Mouse (Mus musculus): Measurements from ENCODE around the gene Chrm1. TPM values are rescaled to one million over a fixed set of nuclear protein-coding genes. Genes with fewer than 3 reads are reported as not detected.

The Chrm1 gene
- polyA plus RNA-seq, 1 experiment from 2014 or later, result 0.11 TPM

DNA sequence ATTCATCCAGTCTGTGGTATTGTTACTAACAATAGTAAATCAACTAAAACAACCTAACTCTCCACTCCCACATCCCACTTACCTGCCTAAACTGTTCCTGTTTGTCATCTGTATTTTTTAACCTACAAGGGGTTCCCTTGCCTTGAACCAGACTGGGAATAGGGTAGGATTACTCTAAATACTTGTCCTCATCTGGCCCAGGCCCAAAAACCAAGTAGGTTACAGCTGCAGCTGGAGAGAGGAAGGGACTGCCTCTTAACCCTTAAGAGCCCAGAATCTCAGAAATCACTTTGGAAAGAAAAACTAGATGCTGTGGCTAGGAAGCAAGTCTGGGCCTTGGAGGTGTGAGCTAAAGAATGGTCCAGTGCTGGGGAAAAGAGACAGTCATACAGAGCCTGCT lies 7.8 kb upstream of the Chrm1 start:
- Histone ChIP-seq H3K27me3 (ENCODE audit: insufficient read depth, low read length) (no peaks in the 10 kb centered on the region), H3K36me3 (ENCODE audit: insufficient read depth, low read length) (no peaks in the 10 kb centered on the region), H3K4me2 (replicated peaks; ENCODE audit: low read depth, low read length) (no peak overlapping the region), H3K9me3 (ENCODE audit: low read length) (no peaks in the 10 kb centered on the region), H3K9ac (replicated peaks; ENCODE audit: low read length) (no peak overlapping the region), H3K27ac (ENCODE audit: low read length) (no peak overlapping the region), H3K4me1 (ENCODE audit: insufficient read depth, low read length) (no peaks in the 10 kb centered on the region), H3K4me3 (ENCODE audit: low read length) (no peak overlapping the region)
- ATAC-seq (ENCODE audit: low FRiP score, low TSS enrichment), result no peak

DNA sequence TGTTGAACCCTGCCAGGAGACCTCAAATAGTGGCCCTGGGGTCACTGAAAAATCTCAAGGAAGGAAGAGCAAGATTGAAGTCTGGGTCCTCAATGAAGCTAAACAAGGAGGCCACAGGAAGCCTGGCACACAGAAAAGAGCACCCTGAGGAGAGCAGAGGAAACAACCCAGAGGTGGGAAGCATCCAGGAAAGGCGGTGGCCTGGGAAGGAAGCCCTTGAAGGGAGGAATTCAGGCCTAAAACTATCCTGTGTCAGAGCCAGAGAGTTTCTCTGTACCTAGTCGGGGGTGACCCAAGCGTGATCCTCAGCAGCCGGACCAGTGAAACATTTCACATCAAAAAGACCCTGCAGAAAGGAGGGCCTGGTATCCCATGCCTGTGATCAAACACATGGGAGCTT lies 7.2 kb upstream of the Chrm1 start:
- H3K9ac ChIP-seq (replicated peaks; ENCODE audit: low read length), result no peak overlapping the region
- no peaks in the 10 kb centered on the region for H3K4me1 ChIP-seq (ENCODE audit: insufficient read depth, low read length)
- no peaks in the 10 kb centered on the region for H3K9me3 ChIP-seq (ENCODE audit: low read length)
- no peak overlapping the region for H3K27ac ChIP-seq (ENCODE audit: low read length)
- ATAC-seq (ENCODE audit: low FRiP score, low TSS enrichment), result no peak
- H3K36me3 ChIP-seq (ENCODE audit: insufficient read depth, low read length), result no peaks in the 10 kb centered on the region
- WGBS, result 53% methylated on average over 4 of the region's 4 CpGs
- no peaks in the 10 kb centered on the region for H3K27me3 ChIP-seq (ENCODE audit: insufficient read depth, low read length)
- H3K4me3 ChIP-seq (ENCODE audit: low read length), result no peak overlapping the region
- H3K4me2 ChIP-seq (replicated peaks; ENCODE audit: low read depth, low read length), result no peak overlapping the region

GRCm38 (mm10) chr19:8661821-8662307 lies 1.7 kb upstream of the Chrm1 start:
- 2% methylated on average over 35 of the region's 35 CpGs for WGBS
- Histone ChIP-seq H3K36me3 (ENCODE audit: insufficient read depth, low read length) (no peaks in the 10 kb centered on the region), H3K27ac (ENCODE audit: low read length) (no peak overlapping the region), H3K4me1 (ENCODE audit: insufficient read depth, low read length) (peaks cover 8% of the 10 kb centered on the region), H3K27me3 (ENCODE audit: insufficient read depth, low read length) (peaks cover 9% of the 10 kb centered on the region; the same call in 1 of the 2 replicates), H3K4me3 (ENCODE audit: low read length) (peak overlapping the region; percentile 53), H3K9me3 (ENCODE audit: low read length) (no peaks in the 10 kb centered on the region), H3K9ac (replicated peaks; ENCODE audit: low read length) (peak overlapping the region; percentile 76), H3K4me2 (replicated peaks; ENCODE audit: low read depth, low read length) (peak overlapping the region; percentile 97)
- ATAC-seq (ENCODE audit: low FRiP score, low TSS enrichment), result peak; percentile 49

- WGBS, result 2% methylated on average over 11 of the region's 11 CpGs
- ATAC-seq (ENCODE audit: low FRiP score, low TSS enrichment), result peak; percentile 43; the same call in 1 of the 2 replicates
- peaks cover 8% of the 10 kb centered on the region for H3K4me1 ChIP-seq (ENCODE audit: insufficient read depth, low read length)
- H3K27me3 ChIP-seq (ENCODE audit: insufficient read depth, low read length), result peaks cover 9% of the 10 kb centered on the region; the same call in 1 of the 2 replicates
- H3K27ac ChIP-seq (ENCODE audit: low read length), result no peak overlapping the region
- H3K4me3 ChIP-seq (ENCODE audit: low read length), result peak overlapping the region; percentile 53
- H3K9me3 ChIP-seq (ENCODE audit: low read length), result no peaks in the 10 kb centered on the region
- H3K9ac ChIP-seq (replicated peaks; ENCODE audit: low read length), result peak overlapping the region; percentile 76
- peak overlapping the region; percentile 97 for H3K4me2 ChIP-seq (replicated peaks; ENCODE audit: low read depth, low read length)
- no peaks in the 10 kb centered on the region for H3K36me3 ChIP-seq (ENCODE audit: insufficient read depth, low read length)
These were observed 1.3 kb upstream of the Chrm1 start for GRCm38 (mm10) chr19:8662337-8662736.

- Histone ChIP-seq H3K4me1 (ENCODE audit: insufficient read depth, low read length) (peaks cover 8% of the 10 kb centered on the region), H3K27me3 (ENCODE audit: insufficient read depth, low read length) (peaks cover 9% of the 10 kb centered on the region; the same call in 1 of the 2 replicates), H3K27ac (ENCODE audit: low read length) (no peak overlapping the region), H3K36me3 (ENCODE audit: insufficient read depth, low read length) (no peaks in the 10 kb centered on the region), H3K4me2 (replicated peaks; ENCODE audit: low read depth, low read length) (no peak overlapping the region), H3K9me3 (ENCODE audit: low read length) (no peaks in the 10 kb centered on the region), H3K9ac (replicated peaks; ENCODE audit: low read length) (no peak overlapping the region), H3K4me3 (ENCODE audit: low read length) (no peak overlapping the region)
- WGBS, result 41% methylated on average over 10 of the region's 10 CpGs
- 0 out of 2 replicates have a peak, but pooled peaks have one; percentile 33 for ATAC-seq (ENCODE audit: low FRiP score, low TSS enrichment)
These were observed 377 bp downstream of the Chrm1 start for GRCm38 (mm10) chr19:8663911-8664421.

DNA sequence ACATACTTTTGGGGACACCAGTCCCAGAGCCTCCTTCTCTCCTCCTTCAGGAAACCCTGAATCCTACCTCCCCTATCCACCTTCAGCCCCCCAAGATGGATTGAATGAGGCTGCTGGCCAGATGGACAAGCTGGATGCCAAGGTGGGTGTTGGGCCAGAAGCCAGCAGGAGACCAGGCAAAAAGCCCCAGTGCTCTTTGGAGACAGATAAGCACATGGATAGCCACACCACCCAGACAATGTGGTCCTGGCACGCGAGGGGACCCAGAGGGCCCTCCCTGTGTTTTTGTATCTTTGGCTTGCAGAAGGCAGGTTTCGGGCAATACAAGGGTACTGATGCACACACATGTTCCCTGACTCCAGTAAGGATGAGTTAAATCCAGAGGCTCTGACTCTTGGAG lies 1.3 kb downstream of the Chrm1 start:
- H3K9me3 ChIP-seq (ENCODE audit: low read length), result no peaks in the 10 kb centered on the region
- WGBS, result 89% methylated on average over 3 of the region's 3 CpGs
- no peak for ATAC-seq (ENCODE audit: low FRiP score, low TSS enrichment)
- no peaks in the 10 kb centered on the region for H3K36me3 ChIP-seq (ENCODE audit: insufficient read depth, low read length)
- H3K4me2 ChIP-seq (replicated peaks; ENCODE audit: low read depth, low read length), result no peak overlapping the region
- peaks cover 8% of the 10 kb centered on the region for H3K4me1 ChIP-seq (ENCODE audit: insufficient read depth, low read length)
- H3K27ac ChIP-seq (ENCODE audit: low read length), result no peak overlapping the region
- H3K4me3 ChIP-seq (ENCODE audit: low read length), result no peak overlapping the region
- H3K9ac ChIP-seq (replicated peaks; ENCODE audit: low read length), result no peak overlapping the region
- peaks cover 9% of the 10 kb centered on the region; the same call in 1 of the 2 replicates for H3K27me3 ChIP-seq (ENCODE audit: insufficient read depth, low read length)

DNA sequence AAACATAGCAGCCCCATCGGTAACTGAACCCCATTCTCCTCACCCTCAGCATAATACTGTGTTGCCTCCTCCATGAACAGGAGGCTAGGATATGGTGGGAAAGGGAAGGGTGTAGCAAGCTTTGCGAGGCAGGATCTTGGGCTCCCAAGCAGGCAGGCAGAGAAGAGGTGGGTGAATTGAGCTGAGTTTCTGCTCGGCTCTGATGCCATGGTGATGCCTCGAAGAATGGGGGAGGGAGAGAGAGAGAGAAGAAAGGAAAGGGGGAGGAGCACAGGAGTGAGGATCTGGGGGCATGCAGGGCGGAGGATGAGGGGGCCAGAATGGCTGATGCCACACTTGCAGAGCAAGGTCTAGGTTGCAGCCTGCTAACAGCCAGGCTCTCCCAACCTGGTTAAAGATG lies 2.2 kb downstream of the Chrm1 start:
- Histone ChIP-seq H3K27me3 (ENCODE audit: insufficient read depth, low read length) (peaks cover 9% of the 10 kb centered on the region; the same call in 1 of the 2 replicates), H3K36me3 (ENCODE audit: insufficient read depth, low read length) (no peaks in the 10 kb centered on the region), H3K4me1 (ENCODE audit: insufficient read depth, low read length) (peaks cover 8% of the 10 kb centered on the region), H3K4me2 (replicated peaks; ENCODE audit: low read depth, low read length) (no peak overlapping the region), H3K9me3 (ENCODE audit: low read length) (no peaks in the 10 kb centered on the region), H3K27ac (ENCODE audit: low read length) (no peak overlapping the region), H3K9ac (replicated peaks; ENCODE audit: low read length) (no peak overlapping the region), H3K4me3 (ENCODE audit: low read length) (no peak overlapping the region)
- WGBS, result 61% methylated on average over 5 of the region's 5 CpGs
- ATAC-seq (ENCODE audit: low FRiP score, low TSS enrichment), result no peak

- H3K9me3 ChIP-seq (ENCODE audit: low read length), result no peaks in the 10 kb centered on the region
- H3K4me1 ChIP-seq (ENCODE audit: insufficient read depth, low read length), result no peaks in the 10 kb centered on the region
- H3K27ac ChIP-seq (ENCODE audit: low read length), result no peak overlapping the region
- ATAC-seq (ENCODE audit: low FRiP score, low TSS enrichment), result no peak
- H3K36me3 ChIP-seq (ENCODE audit: insufficient read depth, low read length), result no peaks in the 10 kb centered on the region
- no peak overlapping the region for H3K4me3 ChIP-seq (ENCODE audit: low read length)
- no peaks in the 10 kb centered on the region for H3K27me3 ChIP-seq (ENCODE audit: insufficient read depth, low read length)
- WGBS, result 90% methylated on average over 3 of the region's 3 CpGs
- H3K9ac ChIP-seq (replicated peaks; ENCODE audit: low read length), result no peak overlapping the region
- H3K4me2 ChIP-seq (replicated peaks; ENCODE audit: low read depth, low read length), result no peak overlapping the region
These were observed 9.3 kb downstream of the Chrm1 start for GRCm38 (mm10) chr19:8672859-8673258.

DNA sequence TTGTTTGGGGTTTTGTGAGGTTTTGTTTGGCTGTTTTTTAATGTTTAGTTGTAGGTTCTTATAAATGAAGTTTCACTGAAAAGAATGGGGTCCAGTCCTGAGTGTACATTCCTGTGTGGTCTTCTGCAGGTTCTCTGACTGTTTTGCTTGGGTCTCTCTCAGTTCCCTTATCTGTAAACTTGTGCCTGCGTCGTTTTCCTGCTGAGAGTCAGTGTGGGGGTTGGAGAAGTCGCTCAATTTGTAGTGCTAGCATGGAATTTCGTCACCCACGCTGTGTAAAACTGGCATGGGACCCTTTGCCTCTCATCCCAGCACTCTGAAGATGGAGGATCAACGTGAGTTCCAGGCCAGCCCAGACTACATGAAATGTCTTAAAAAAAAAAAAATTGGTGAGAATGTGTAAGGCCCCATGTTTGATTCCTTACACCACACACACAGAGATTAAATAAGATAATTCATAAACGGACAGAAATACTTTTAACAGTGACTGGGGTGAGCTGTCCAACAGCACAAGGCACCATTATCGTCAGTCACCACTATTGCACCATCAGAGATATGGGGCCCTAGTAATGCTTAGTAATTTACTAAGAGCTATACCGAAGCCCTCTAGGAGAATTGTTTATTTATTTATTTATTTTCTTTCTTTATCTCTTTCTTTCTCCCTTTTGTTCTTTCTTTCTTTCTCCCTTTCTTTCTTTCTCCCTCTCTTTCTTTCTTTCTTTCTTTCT lies 9.9 kb downstream of the Chrm1 start:
- Histone ChIP-seq H3K4me3 (ENCODE audit: low read length) (no peak overlapping the region), H3K9ac (replicated peaks; ENCODE audit: low read length) (no peak overlapping the region), H3K36me3 (ENCODE audit: insufficient read depth, low read length) (no peaks in the 10 kb centered on the region), H3K4me2 (replicated peaks; ENCODE audit: low read depth, low read length) (no peak overlapping the region), H3K27me3 (ENCODE audit: insufficient read depth, low read length) (no peaks in the 10 kb centered on the region), H3K9me3 (ENCODE audit: low read length) (no peaks in the 10 kb centered on the region), H3K27ac (ENCODE audit: low read length) (no peak overlapping the region), H3K4me1 (ENCODE audit: insufficient read depth, low read length) (no peaks in the 10 kb centered on the region)
- no peak for ATAC-seq (ENCODE audit: low FRiP score, low TSS enrichment)
- WGBS, result 74% methylated on average over 9 of the region's 9 CpGs

Data from kidney, embryonic 16.5 days (tissue).